ENCODE assay signal across 8 mouse cellular contexts in the genomic region with DNA sequence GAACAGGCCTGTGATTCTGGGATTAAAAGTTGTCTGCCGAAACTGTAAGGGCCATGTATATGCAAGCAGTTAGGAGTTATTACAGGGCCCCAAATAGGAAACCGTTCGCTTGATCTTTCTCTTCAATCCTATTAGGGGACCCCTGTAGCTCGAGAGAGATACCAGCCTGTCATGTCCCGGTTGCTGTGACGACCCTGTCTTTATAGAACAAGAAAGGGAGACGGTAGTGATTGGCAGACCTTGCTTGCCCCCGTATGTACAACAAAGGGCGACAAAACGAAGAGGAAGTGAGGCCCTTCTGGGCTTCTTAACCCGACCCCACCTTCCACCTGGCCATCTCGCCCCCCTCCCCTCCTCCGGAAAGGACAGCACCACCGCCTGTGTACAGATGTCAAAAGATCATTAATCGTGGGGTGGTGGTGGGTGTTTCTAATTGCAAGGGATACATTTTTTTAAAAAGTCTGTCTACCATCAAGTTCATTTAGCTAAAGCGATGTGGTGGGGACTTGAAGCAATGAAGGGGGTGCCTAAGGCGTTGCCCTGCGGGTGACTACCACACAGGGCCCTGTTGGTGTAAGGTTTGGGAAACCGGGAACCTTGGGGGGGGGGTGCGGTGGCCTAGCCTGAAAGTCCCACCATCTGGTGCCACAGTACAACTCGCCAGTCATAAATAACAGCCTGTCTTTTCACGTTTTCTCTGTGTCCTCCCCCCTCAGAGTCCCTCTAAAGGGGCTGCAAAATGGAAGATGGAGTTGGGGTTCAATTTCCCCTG.
DNase-seq lines count a peak whose midpoint lies in the region; ATAC-seq and TF ChIP-seq lines count a peak whose summit lies in the region.

No protein-coding gene starts in this region.

- TF ChIP-seq POLR2A in heart, adult 2 months (IDR thresholded peaks at IDR 0.05; ENCODE audit: insufficient read depth, low read depth, low read length) = no peak

- H3K4me2 ChIP-seq in forebrain, embryonic 16.5 days (ENCODE audit: low read length) = peak overlapping the region; percentile 22; the same call in 1 of the 2 replicates
- H3K4me2 ChIP-seq in midbrain, embryonic 13.5 days (replicated peaks) = peak overlapping the region; percentile 50

- ATAC-seq in forebrain, embryonic 16.5 days = peak; percentile 15; the same call in 1 of the 2 replicates
- ATAC-seq in midbrain, embryonic 13.5 days = peak; percentile 84

- H3K27me3 ChIP-seq in heart, adult 2 months (ENCODE audit: control insufficient read depth, insufficient read depth, low read length) = peaks cover 4% of the 10 kb centered on the region
- H3K27me3 ChIP-seq in forebrain, embryonic 16.5 days (replicated peaks; ENCODE audit: control insufficient read depth, insufficient read depth, low read length) = peaks cover 63% of the 10 kb centered on the region
- peaks cover 78% of the 10 kb centered on the region for H3K27me3 ChIP-seq in midbrain, embryonic 13.5 days

- no peak for TF ChIP-seq EP300 in heart, adult 2 months (IDR thresholded peaks at IDR 0.05; ENCODE audit: insufficient read depth, low read depth, low read length)

- H3K36me3 ChIP-seq in heart, adult 2 months (ENCODE audit: control insufficient read depth, insufficient read depth, low read length) = no peaks in the 10 kb centered on the region
- H3K36me3 ChIP-seq in forebrain, embryonic 16.5 days (ENCODE audit: control insufficient read depth, insufficient read depth) = no peaks in the 10 kb centered on the region
- no peaks in the 10 kb centered on the region for H3K36me3 ChIP-seq in midbrain, embryonic 13.5 days

- WGBS in heart, adult 2 months = 7% methylated on average over 22 of the region's 22 CpGs
- 5% methylated on average over 22 of the region's 22 CpGs for WGBS in forebrain, embryonic 16.5 days
- WGBS in midbrain, embryonic 13.5 days = 2% methylated on average over 22 of the region's 22 CpGs

- H3K9ac ChIP-seq in heart, adult 2 months (ENCODE audit: low read depth, low read length) = no peak overlapping the region
- H3K9ac ChIP-seq in forebrain, embryonic 16.5 days (replicated peaks; ENCODE audit: low read depth, low read length) = no peak overlapping the region
- H3K9ac ChIP-seq in midbrain, embryonic 13.5 days (replicated peaks) = peak overlapping the region; percentile 57

- no peaks in the 10 kb centered on the region for H3K4me1 ChIP-seq in heart, adult 2 months (ENCODE audit: control insufficient read depth, insufficient read depth, low read length)
- peaks cover 11% of the 10 kb centered on the region for H3K4me1 ChIP-seq in forebrain, embryonic 16.5 days (replicated peaks; ENCODE audit: control insufficient read depth, insufficient read depth, low read length)
- H3K4me1 ChIP-seq in midbrain, embryonic 13.5 days (replicated peaks) = peaks cover 18% of the 10 kb centered on the region

- DNase-seq in heart, adult 11 months = peak; percentile 49
- no peak for DNase-seq in heart, adult 2 months
- DNase-seq in R1 (ENCODE audit: low read depth, low spot score) = peak; percentile 23
- no peak for DNase-seq in layer of hippocampus, postnatal 25 days (ENCODE audit: extremely low spot score in 1 of 2, low spot score in 1 of 2)
- no peak for DNase-seq in frontal cortex, postnatal 25 days (ENCODE audit: low spot score in 2 of 2)
- DNase-seq in frontal cortex, postnatal 10 days (ENCODE audit: low spot score in 2 of 2) = no peak

- H3K9me3 ChIP-seq in forebrain, embryonic 16.5 days (ENCODE audit: control insufficient read depth, low read length) = no peaks in the 10 kb centered on the region
- H3K9me3 ChIP-seq in midbrain, embryonic 13.5 days = no peaks in the 10 kb centered on the region

- intact Hi-C loops in heart, adult 2 months (cut with DNase I) = no loop called here

- H3K4me3 ChIP-seq in heart, adult 2 months = no peak overlapping the region
- H3K4me3 ChIP-seq in forebrain, embryonic 16.5 days (replicated peaks; ENCODE audit: low read length) = peak overlapping the region; percentile 14
- peak overlapping the region; percentile 27 for H3K4me3 ChIP-seq in midbrain, embryonic 13.5 days (replicated peaks)

- TF ChIP-seq CTCF in heart, adult 2 months (IDR thresholded peaks at IDR 0.05) = no peak

- H3K79me2 ChIP-seq in heart, adult 2 months (replicated peaks; ENCODE audit: control insufficient read depth, insufficient read depth, low read length) = no peaks in the 10 kb centered on the region

- H3K27ac ChIP-seq in heart, adult 2 months = no peak overlapping the region
- no peak overlapping the region for H3K27ac ChIP-seq in forebrain, embryonic 16.5 days (ENCODE audit: low read length)
- peak overlapping the region; percentile 75 for H3K27ac ChIP-seq in midbrain, embryonic 13.5 days

Comparison
In these comparisons a context has a peak if more than half of its experiments do, and no peak if none do; other contexts are left out.
1. DNase-seq: peak in heart, adult 11 months (single experiment) and R1 (single experiment); none in heart, adult 2 months (0 of 2), layer of hippocampus, postnatal 25 days (0 of 2), frontal cortex, postnatal 25 days (0 of 2) and frontal cortex, postnatal 10 days (0 of 2).